Mouse (Mus musculus) G1E-ER4 (cell line): ENCODE measurements around the gene Bhlha9. TPM values are rescaled to one million over a fixed set of nuclear protein-coding genes. Genes with fewer than 3 reads are reported as not detected.

Experiments
- GATA1 ChIP-seq: IDR thresholded peaks from one replicate; pipeline ENCODE4 v1.8.0; 2012; ENCODE audit warnings: low read length, inconsistent platforms
- polyA plus RNA-seq: library from polyadenylated mRNA; stranded (reverse); fragments of >175 nt; gene quantifications from 2 replicates; pipeline ENCODE4 v1.2.3, GENCODE M21; 2012

Bhlha9 gene
- polyA plus RNA-seq = not detected in 2 replicates

GRCm38 (mm10) chr11:76671871-76672475, at the start of gene Bhlha9:
Bhlha9 (plus strand) TSS chr11:76672470.
- no peak for TF ChIP-seq GATA1

DNA sequence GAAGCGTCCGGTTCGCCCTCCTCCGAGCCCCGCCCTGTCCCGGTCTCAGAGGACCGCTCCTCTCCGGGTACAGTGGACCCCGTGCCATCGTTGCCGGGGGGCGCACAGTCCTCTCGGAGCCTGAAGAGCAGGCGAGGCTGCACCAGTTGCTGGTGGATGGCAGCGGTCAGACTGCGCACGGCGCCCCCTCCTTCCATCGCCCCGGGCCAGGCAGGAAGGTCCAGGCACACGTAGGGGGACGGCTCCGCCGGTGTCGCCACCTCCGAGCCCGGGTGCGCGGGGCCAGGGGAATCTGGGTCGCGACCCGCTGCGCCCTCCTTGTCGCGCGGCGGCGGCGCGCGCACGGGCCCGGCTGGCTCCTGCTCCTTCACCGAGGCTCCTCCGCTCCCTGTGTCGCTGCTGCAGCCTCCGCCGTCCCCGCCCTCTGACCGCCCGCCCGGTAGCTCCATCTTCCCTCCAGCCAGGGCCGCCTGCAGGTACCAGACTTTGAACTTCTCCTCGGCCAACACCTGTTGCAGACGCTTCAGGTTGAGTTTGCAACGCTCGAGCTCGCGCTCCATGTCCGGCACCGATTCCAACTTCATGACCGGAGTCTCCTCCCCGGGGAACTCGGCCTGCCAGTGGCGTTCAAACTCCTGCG, 49.6 kb upstream of the Bhlha9 start:
- no peak for TF ChIP-seq GATA1

- TF ChIP-seq GATA1 = no peak
Measured at GRCm38 (mm10) chr11:76623206-76623961, 48.9 kb upstream of the Bhlha9 start.

DNA sequence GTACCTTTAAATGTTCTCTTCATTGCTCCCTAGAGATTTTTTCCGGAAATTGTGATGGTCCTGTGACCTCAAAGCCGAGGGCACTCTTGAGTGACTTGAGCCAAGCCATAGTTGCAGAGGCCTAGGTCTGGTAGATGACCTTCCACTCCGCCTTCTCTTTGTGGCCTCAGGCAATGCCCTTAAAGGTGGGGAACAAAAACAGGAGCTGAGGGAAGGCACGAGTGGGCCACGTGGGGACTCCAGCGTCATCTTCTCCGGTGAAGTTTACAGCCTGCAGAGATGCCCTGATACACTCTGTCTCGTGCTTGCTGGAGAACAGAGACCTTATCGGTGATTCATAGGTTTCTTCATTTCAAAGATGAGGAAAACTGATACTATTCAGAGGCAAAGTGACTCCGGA, 48.2 kb upstream of the Bhlha9 start:
- TF ChIP-seq GATA1 = no peak

DNA sequence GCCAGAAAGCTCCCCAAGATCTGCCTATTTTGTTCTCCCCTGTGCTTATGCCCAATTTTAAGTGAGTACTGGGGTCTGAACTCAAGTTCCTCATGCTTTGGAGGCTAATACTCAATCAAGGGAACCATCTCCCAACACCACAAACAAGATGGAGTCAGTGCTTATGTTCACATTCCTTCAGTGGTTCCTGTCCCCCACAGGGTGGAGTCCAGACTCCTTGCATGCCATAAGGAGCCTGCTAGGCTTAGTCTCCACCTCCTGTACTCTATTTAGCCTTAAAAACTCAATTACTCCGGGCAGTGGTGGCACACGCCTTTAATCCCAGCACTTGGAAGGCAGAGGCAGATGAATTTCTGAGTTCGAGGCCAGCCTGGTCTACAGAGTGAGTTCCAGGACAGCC, 47.4 kb upstream of the Bhlha9 start:
- TF ChIP-seq GATA1 = no peak

GRCm38 (mm10) chr11:76628613-76629012, 43.7 kb upstream of the Bhlha9 start:
- TF ChIP-seq GATA1 = no peak

DNA sequence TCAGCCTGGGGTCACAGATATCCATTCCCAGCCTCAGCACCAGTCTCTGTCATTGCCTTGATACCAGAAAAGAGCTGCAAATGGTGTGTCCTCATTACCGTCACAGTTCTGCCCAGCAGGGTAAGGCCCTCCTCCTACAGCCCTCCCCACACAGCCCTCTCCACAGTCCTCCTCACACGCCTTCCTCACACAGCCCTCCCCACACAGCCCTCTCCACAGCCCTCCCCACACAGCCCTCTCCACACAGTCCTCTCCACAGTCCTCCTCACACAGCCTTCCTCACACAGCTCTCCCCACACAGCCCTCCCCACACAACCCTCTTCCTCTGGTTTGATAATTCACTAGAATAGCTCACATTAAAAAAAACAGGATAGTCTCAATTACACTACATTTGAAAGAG, 42.2 kb upstream of the Bhlha9 start:
- TF ChIP-seq GATA1 = no peak

DNA sequence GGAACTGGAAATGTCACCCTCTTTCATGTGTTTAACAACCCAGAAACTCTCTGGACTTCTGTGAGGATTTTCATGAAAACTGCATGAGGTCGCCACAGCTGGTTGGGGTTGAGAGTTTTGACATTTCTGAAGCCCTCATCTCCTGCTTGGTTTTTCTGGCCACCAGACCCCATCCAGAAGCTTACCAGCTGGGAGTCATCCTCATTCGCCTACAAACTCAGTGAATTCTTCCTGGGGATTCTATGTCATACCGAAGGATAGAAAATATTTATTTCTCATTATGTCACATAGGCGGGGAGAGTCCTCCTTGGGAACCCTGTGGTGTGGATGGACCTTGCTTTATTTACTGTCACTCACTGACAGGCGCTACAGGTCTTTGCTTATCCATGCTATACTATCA, 41.8 kb upstream of the Bhlha9 start:
- TF ChIP-seq GATA1 = no peak

DNA sequence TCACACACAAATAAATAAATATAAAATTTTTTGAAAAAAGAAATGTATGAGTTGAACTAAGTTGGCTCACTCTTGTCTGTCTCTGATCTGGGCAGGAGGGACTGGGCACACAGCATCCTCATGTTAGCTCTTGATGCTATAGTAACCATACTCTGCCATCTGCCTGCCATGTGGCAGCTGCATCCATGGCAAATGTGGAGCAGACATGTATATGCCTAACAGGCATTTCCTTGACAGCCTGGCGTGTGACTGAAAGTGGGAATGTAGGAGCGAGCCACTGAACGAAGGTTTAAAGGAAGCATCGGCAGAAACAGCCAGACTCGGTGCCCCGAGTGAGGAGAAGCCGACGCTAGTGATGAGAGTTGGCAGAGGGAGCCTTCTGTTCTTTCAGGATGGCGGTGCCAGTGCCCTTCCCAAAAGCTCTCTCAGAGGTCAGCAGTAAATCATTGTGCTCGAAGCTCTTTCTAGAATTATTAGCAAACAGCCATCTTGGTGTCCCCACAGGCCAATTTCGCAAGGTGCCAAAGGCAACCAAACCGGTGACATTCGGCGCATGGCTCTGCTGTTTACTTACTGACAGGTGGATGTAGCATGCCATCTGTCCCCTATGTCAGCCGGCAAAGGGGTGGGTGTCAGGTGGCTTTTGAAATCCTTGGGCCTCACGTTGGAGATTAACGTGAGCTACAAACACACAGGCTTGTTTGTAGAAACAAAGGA, 32.8 kb upstream of the Bhlha9 start:
- TF ChIP-seq GATA1 = no peak

GRCm38 (mm10) chr11:76640231-76640630, 32.0 kb upstream of the Bhlha9 start:
- TF ChIP-seq GATA1 = no peak

GRCm38 (mm10) chr11:76644257-76644656, 28.0 kb upstream of the Bhlha9 start:
- no peak for TF ChIP-seq GATA1

DNA sequence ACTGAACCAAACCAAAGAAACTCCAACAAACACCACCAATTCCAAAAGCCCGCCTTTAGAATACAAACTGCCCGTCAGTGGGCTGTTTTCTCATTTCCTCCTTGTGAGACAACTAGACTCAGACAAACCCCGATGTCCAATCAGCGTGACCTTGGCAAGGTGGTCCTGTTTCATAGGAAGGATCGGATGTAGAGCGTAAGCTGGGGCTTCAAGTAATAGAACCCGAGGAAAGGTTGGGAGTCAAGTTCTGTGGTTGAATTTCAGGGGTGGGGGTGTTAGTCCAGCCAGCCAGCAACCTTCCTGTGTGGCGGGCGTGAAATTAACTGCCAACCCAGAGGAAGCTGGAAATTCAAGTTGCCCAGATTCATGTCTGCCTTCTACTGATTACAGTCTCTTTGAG, 27.2 kb upstream of the Bhlha9 start:
- no peak for TF ChIP-seq GATA1

GRCm38 (mm10) chr11:76645955-76646354, 26.3 kb upstream of the Bhlha9 start:
- TF ChIP-seq GATA1 = no peak

DNA sequence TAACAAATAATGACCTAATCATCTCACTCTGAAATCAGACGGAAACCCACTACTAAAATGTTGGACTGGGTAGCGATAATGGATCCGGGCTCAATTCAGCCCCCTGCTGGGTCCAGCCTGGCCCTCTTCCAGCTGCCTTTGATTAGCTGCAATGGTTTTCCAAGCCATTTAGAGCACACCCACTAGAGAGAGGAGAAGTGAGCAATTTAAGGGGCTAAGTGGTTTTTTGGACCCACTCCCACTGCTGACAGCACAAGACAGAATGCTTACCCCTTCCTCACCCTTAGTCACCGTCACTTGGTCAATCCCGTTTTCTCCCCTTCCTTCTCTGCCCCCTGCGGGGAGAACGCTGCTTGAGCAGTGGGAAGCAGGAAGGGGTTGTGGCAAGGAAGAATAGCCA, 25.2 kb upstream of the Bhlha9 start:
- TF ChIP-seq GATA1 = no peak

GRCm38 (mm10) chr11:76647500-76647899, 24.8 kb upstream of the Bhlha9 start:
- TF ChIP-seq GATA1 = no peak
